Mouse (Mus musculus) heart, embryonic 16.5 days (tissue): ENCODE data around the gene Rap1gap2. TPM values are rescaled to one million over a fixed set of nuclear protein-coding genes. Genes with fewer than 3 reads are reported as not detected.

Experiments
- ATAC-seq: fragments of 200-750 bp; cut with Nextera tagmentation; replicated peaks from 2 replicates; pipeline ENCODE4 v1.8.0; 2017; ENCODE audit warnings: moderate number of reproducible peaks; ENCODE audit not compliant: insufficient read depth, low FRiP score; ENCODE audit errors: extremely low read depth
- H3K27ac ChIP-seq: fragments of 300-500 bp; sonication (generic); 2 replicates; pipeline ENCODE4 v1.5.1; 2014; ENCODE audit warnings: mild to moderate bottlenecking, low read length, control low read depth, moderate library complexity
- H3K27me3 ChIP-seq: fragments of 300-500 bp; sonication (generic); 2 replicates; pipeline ENCODE4 v1.6.1; 2014; ENCODE audit warnings: low read length, mixed read lengths; ENCODE audit not compliant: control insufficient read depth, insufficient read depth
- H3K36me3 ChIP-seq: fragments of 300-500 bp; sonication (generic); 2 replicates; pipeline ENCODE4 v1.6.1; 2014; ENCODE audit not compliant: control insufficient read depth, insufficient read depth
- H3K4me1 ChIP-seq: fragments of 300-500 bp; sonication (generic); 2 replicates; pipeline ENCODE4 v1.6.1; 2014; ENCODE audit warnings: low read length, mixed read lengths; ENCODE audit not compliant: control insufficient read depth, insufficient read depth
- H3K4me2 ChIP-seq: fragments of 300-500 bp; sonication (generic); 2 replicates; pipeline ENCODE4 v1.6.1; 2014; ENCODE audit warnings: low read depth, mild to moderate bottlenecking, control low read depth, low read length
- H3K4me3 ChIP-seq: fragments of 300-500 bp; sonication (generic); 2 replicates; pipeline ENCODE4 v1.5.1; 2014; ENCODE audit warnings: mild to moderate bottlenecking, control low read depth, low read length
- H3K9ac ChIP-seq: fragments of 300-500 bp; sonication (generic); 2 replicates; pipeline ENCODE4 v1.6.1; 2014; ENCODE audit warnings: low read length, control low read depth
- H3K9me3 ChIP-seq: fragments of 300-500 bp; sonication (generic); replicated peaks from 2 replicates; pipeline ENCODE4 v1.6.1; 2016; ENCODE audit warnings: low read length; ENCODE audit not compliant: control insufficient read depth
- WGBS: fragments of 180-500 bp; shearing (Covaris S2); extraction: QIAGEN DNeasy Blood & Tissue Kit; methylation state at CpG from one replicate; pipeline ENCODE4 v1.1.7; 2014; 5-methylcytosine and 5-hydroxymethylcytosine counted together
- polyA plus RNA-seq: library from polyadenylated mRNA; unstranded; fragments of >200 nt; fragmentation: Nextera tagmentation; extraction: Ambion mirVana; gene quantifications from 2 replicates; pipeline ENCODE4 v1.2.1, GENCODE M21; 2015

Rap1gap2 gene
- polyA plus RNA-seq, 1 experiment from 2014 or later, result 2.0 TPM

DNA sequence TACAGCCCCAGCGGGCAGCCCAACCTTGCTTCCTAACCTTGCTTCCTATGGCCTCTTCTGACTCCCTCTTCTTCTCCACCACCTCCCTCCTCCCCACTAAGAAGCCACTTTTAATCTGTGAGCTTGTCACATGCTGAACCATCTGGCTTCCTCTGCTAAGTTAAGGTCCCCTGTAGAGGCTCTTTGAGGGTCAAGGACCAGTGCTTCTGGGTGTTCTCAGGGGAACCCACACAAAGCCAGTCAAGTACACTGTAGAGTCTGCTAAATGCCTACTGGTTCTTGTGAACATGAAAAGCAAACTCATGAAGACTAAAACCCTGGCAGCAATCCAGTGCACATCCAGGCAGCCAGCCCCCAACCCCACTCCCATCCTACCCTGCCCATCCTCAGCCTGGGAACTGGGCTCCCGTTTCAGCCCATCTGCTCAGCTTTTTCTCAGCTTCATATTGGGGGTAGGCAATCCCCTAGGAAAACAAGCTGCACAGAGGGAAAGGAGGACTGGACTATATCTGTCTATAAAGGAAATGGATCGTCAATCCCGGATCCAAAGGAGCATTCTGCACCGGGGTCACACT is 130.9 kb downstream of the Rap1gap2 start:
- Histone ChIP-seq H3K9me3 (no peaks in the 10 kb centered on the region), H3K9ac (no peak overlapping the region), H3K4me1 (no peaks in the 10 kb centered on the region), H3K4me3 (no peak overlapping the region), H3K27ac (no peak overlapping the region), H3K4me2 (no peak overlapping the region), H3K27me3 (no peaks in the 10 kb centered on the region), H3K36me3 (no peaks in the 10 kb centered on the region)
- 72% methylated on average over 5 of the region's 5 CpGs for WGBS
- ATAC-seq, result no peak

DNA sequence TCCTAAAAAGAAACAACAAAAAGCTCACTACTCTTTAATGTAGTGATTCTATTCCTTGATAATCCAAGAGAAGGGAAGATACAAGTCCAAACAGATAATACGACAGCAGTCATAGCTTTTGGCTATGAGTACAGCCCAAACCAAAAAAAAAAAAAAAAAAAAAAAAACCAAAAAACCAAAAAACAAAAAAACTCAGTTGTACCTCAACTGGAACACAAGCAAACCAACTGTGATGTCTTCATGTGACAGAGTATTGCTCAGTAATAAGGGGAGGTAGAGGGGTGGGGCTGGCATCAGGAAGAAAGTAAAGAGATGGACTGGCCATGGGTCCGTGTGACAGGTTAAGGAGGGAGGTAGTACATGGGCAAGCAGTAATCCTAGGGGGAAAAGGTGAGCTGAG is 131.8 kb downstream of the Rap1gap2 start:
- Histone ChIP-seq H3K36me3 (no peaks in the 10 kb centered on the region), H3K27ac (no peak overlapping the region), H3K4me3 (no peak overlapping the region), H3K9ac (no peak overlapping the region), H3K4me2 (no peak overlapping the region), H3K9me3 (no peaks in the 10 kb centered on the region), H3K4me1 (no peaks in the 10 kb centered on the region), H3K27me3 (no peaks in the 10 kb centered on the region)
- ATAC-seq, result no peak
- WGBS, result 91% methylated on average over 2 of the region's 2 CpGs

DNA sequence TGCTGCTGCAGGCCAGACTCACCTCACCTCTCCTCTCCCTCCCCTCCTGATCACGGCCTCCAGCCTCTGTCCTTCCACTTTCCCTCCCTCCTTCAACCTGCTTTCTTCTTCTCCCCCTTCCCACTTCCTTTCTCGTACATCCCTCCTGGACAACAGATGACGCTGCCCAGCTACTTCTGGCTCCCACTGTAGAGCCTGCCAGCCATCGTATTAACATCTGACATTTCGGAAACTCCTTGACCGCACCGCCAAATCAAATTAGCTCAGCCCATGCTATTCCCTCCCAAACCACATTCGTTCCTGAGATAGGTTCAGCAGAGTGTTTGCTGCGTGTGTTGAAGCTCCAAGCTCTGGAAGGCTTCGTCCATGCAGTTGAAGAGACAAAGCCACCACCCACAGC is 138.0 kb downstream of the Rap1gap2 start:
- Histone ChIP-seq H3K4me2 (no peak overlapping the region), H3K9me3 (no peaks in the 10 kb centered on the region), H3K4me3 (no peak overlapping the region), H3K4me1 (peaks cover 12% of the 10 kb centered on the region), H3K27me3 (no peaks in the 10 kb centered on the region), H3K9ac (no peak overlapping the region), H3K27ac (no peak overlapping the region), H3K36me3 (no peaks in the 10 kb centered on the region)
- ATAC-seq, result no peak
- WGBS, result 69% methylated on average over 10 of the region's 10 CpGs

DNA sequence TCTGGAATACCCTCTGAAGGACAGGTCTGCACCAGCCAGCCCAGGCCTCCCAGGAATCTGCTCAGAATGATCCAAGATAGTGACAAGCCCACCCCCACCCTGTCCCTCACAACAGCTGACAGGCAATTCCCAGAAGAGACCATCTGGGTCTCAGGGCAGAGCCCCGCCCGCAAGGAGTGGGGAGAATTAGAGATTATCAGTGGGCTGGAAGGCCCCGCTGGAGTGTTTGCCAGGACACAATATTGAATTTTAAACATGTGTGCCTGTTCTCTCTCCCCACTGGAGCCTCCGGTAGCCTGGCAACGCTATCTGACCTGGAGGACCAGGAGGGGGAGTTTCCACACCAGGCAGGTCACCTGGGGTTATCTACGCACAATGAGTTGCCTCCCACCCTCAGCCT is 142.5 kb downstream of the Rap1gap2 start:
- peak overlapping the region; percentile 32; the same call in 1 of the 2 replicates for H3K27ac ChIP-seq
- H3K27me3 ChIP-seq, result no peaks in the 10 kb centered on the region
- no peak overlapping the region for H3K4me2 ChIP-seq
- no peaks in the 10 kb centered on the region for H3K9me3 ChIP-seq
- no peaks in the 10 kb centered on the region for H3K36me3 ChIP-seq
- H3K4me3 ChIP-seq, result no peak overlapping the region
- WGBS, result 20% methylated on average over 6 of the region's 6 CpGs
- no peak overlapping the region for H3K9ac ChIP-seq
- H3K4me1 ChIP-seq, result peaks cover 17% of the 10 kb centered on the region
- ATAC-seq, result peak; percentile 75

DNA sequence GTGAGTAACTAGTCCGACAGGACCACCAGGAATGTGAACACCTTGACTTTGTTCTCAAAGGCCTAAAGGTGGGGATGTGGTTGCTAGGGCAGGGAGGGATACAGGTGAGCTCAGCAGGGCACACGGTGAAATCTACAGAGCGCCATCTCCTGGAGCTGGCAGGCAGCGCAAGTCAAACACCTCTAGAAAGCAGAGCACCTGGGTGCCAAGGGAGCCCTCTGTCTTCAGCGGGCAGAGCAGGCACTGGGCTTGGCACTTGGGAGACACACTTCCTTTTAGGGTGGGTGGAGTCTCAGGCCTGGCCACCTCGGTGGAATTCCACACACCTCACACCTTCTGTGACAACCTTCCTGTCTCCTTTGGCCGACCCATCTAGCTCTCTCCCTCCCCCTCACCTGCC is 145.0 kb downstream of the Rap1gap2 start:
- 48% methylated on average over 7 of the region's 7 CpGs for WGBS
- Histone ChIP-seq H3K4me3 (no peak overlapping the region), H3K9me3 (no peaks in the 10 kb centered on the region), H3K36me3 (no peaks in the 10 kb centered on the region), H3K27ac (no peak overlapping the region), H3K9ac (no peak overlapping the region), H3K4me1 (peaks cover 17% of the 10 kb centered on the region), H3K4me2 (no peak overlapping the region), H3K27me3 (no peaks in the 10 kb centered on the region)
- no peak for ATAC-seq

DNA sequence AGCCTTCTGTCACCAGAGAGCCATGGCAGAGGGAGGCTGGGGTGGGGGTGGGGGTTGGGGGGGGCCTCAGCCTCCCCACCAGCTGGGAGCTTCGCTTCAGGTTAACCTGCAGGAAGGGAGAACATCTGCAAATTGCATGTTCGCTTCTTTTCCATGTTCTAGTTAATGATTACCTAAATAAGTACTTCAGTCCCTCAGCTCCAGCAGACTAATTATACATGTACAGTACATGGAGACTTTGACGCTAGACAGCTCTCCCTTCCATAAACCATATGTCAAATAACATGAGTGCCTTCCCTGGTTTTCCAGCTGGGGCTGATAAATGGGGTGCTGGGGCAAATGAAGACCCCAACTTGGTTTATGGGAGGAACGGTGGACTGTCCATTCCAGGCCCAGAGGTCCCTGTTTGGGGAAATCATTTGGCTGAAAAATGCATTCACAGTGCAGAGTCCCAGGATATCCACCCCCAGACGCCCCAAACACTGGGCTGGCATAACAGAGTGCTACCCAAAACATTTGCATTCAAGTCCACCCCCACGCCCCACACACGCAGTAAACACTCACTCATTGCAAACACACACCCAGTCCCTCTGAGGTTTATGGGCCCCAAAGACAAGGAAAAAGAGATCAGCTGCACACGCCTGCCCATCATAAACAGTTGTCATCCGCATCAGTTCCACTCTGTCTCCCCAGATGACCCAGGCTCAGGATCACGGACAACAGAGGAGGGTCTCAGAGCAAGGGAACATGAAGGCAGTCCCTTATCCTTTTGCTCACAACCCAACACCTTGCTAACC is 146.3 kb downstream of the Rap1gap2 start:
- WGBS, result 70% methylated on average over 10 of the region's 10 CpGs
- H3K27me3 ChIP-seq, result no peaks in the 10 kb centered on the region
- H3K4me2 ChIP-seq, result no peak overlapping the region
- no peak overlapping the region for H3K9ac ChIP-seq
- no peak overlapping the region for H3K27ac ChIP-seq
- H3K4me1 ChIP-seq, result peaks cover 17% of the 10 kb centered on the region
- no peaks in the 10 kb centered on the region for H3K36me3 ChIP-seq
- no peaks in the 10 kb centered on the region for H3K9me3 ChIP-seq
- ATAC-seq, result no peak
- no peak overlapping the region for H3K4me3 ChIP-seq

DNA sequence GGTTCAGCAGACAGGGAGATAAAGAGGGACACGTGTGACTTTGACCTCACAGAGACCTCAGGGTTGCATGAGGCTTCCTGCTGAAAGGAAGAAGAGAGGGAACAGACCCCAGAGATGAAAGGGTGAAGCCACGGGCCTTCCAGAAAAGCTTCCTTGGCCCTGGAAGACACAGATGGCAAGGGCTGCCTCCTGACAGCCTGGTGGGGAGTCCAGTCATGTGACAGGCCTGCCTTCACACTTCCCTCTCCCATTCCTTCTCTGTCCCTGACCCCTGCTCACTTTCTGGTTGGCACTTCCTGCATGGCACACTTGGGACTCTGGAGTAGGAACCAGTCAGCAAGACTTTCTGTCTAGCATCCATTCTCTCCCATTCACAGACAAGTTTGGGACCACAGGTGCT is 148.1 kb downstream of the Rap1gap2 start:
- Histone ChIP-seq H3K4me3 (no peak overlapping the region), H3K27ac (no peak overlapping the region), H3K4me2 (no peak overlapping the region), H3K27me3 (no peaks in the 10 kb centered on the region), H3K9me3 (no peaks in the 10 kb centered on the region), H3K36me3 (no peaks in the 10 kb centered on the region), H3K9ac (no peak overlapping the region), H3K4me1 (peaks cover 14% of the 10 kb centered on the region)
- 9% methylated on average over 2 of the region's 2 CpGs for WGBS
- no peak for ATAC-seq

DNA sequence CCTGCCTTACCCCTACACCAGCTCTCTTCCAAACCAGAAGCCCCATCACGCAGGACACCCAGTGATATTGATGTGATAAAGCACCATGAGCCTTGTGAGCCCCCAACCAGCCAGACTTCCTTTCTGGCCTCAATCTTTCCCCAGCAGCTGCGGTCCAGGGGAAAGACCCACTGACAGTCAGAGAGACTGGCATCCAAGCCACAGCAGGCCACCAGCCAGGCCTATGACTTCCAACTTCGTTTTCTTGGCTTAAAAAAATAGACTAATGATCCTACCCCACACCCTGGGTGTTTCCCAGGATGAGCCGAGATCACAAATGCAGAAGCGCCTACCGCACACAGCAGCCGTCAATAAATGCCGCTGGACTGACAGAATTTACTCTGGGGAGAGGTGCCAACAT is 151.1 kb downstream of the Rap1gap2 start:
- peaks cover 14% of the 10 kb centered on the region for H3K4me1 ChIP-seq
- H3K9me3 ChIP-seq, result no peaks in the 10 kb centered on the region
- no peak for ATAC-seq
- H3K4me3 ChIP-seq, result no peak overlapping the region
- H3K27ac ChIP-seq, result no peak overlapping the region
- 86% methylated on average over 8 of the region's 8 CpGs for WGBS
- no peak overlapping the region for H3K4me2 ChIP-seq
- H3K36me3 ChIP-seq, result no peaks in the 10 kb centered on the region
- no peaks in the 10 kb centered on the region for H3K27me3 ChIP-seq
- no peak overlapping the region for H3K9ac ChIP-seq

DNA sequence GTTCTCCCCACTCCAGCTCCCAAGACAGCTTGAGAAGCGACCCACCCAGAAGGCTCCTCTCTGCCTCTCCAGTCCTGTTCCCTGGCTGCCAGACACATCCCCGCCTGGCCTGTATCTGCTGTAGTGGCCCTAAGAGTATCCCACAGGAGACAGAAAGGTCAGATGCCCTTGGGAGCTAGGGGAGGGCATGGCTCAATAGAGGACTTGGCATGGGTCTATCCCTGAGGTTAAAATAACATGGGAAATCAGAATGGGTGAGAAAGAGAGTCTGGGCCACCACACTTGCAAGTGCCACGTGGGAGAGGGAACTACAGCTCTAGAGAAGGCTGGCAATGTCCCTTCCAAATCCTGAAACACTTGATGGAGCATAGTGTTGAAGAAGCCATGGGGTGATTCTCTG is 152.3 kb downstream of the Rap1gap2 start:
- Histone ChIP-seq H3K27ac (no peak overlapping the region), H3K9me3 (no peaks in the 10 kb centered on the region), H3K9ac (no peak overlapping the region), H3K4me1 (peaks cover 14% of the 10 kb centered on the region), H3K27me3 (no peaks in the 10 kb centered on the region), H3K4me2 (no peak overlapping the region), H3K36me3 (no peaks in the 10 kb centered on the region), H3K4me3 (no peak overlapping the region)
- ATAC-seq, result no peak
- WGBS, result 61% methylated on average over 3 of the region's 3 CpGs
